Mouse (Mus musculus): Measurements from ENCODE around the gene Ctss.

Gene Ctss

GRCm38 (mm10) chr3:95526622-95527211 lies at the start of gene Ctss:
TSS of gene Ctss (plus strand) at chr3:95526786.
- no peak for DNase-seq (ENCODE audit: low spot score)

- DNase-seq (ENCODE audit: low spot score): no peak
These were observed 47.6 kb upstream of the Ctss start for GRCm38 (mm10) chr3:95478966-95479365.

GRCm38 (mm10) chr3:95486421-95486820 lies 40.2 kb upstream of the Ctss start:
- no peak for DNase-seq (ENCODE audit: low spot score)

DNA sequence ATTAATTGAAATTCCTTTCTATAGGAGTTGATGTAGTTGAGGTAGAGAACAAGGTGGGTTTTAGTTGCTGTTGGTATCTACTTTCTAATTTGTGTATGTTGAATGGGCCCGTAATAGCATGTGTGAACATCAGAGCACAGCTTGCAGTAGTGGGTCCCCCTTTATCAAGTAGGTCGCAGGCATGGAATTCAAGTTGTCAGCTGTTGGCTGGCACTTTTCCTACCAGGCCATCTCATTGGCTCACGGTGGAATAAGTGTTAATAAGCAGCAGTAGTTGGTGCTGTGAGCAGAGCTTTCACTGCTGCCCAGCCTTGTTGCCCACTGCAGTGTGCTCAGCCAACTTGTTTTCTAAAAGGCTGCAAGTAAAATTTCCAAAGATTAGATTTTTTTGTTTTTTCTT lies 37.9 kb upstream of the Ctss start:
- no peak for DNase-seq (ENCODE audit: low spot score)

GRCm38 (mm10) chr3:95490238-95490637 lies 36.3 kb upstream of the Ctss start:
- DNase-seq (ENCODE audit: low spot score): no peak

DNA sequence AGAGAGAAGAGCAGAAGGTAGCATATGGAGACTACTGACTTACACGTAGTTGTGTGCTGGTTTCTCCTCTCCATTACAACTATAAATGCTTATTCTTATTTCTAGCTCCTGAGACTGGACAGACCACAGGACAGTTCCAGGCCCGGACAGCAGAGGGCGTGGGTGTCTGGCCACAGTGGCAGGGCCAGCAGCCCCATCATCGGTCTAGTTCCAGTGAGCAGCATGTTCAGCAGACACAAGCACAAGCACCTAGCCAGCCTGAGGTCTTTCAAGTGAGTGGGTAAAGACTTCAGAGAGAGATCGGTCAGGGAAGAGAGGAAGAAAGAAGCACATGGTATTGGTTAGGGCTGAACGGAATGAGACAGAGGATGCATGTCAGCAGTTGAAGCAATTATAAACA lies 32.2 kb upstream of the Ctss start:
- DNase-seq (ENCODE audit: low spot score): peak; percentile 56

DNA sequence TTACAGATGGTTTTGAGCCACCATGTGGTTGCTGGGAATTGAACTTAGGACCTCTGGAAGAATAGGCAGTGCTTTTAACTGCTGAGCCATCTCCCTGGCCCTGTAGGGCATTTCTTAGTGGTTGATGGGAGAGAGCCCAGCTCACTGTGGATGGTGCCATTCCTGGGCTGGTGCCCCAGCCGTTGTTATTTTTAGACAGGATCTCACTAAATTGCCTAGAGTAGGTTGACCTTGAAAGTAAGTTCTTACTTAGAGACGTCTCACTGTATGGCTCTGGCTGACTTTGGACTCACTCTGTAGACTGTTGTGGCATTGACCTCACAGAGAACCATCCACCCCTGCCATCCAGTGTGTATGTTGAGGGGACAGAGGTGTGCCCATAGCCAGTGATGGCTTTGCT lies 28.4 kb upstream of the Ctss start:
- DNase-seq (ENCODE audit: low spot score): no peak

GRCm38 (mm10) chr3:95499024-95499423 lies 27.6 kb upstream of the Ctss start, which contains the start of gene Ctsk:
TSS of gene Ctsk (plus strand) at chr3:95499256.
- DNase-seq (ENCODE audit: low spot score): no peak

GRCm38 (mm10) chr3:95499496-95500140 lies 27.0 kb upstream of the Ctss start:
- no peak for DNase-seq (ENCODE audit: low spot score)

DNA sequence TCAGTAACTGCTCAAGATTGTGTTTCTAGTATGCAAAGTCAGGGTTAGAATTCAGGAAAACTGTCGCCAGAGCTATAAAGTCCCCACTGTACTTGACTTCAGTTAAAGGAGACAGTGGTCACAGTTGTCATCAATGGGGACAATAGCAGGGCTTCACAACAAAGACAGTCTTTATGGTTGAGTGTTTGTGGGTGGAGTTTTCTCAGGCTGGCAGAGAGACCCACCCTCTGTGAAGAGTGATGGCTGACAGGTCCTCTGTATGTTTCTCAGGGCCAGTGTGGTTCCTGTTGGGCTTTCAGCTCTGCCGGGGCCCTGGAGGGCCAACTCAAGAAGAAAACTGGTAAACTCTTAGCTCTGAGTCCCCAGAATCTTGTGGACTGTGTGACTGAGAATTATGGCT lies 24.3 kb upstream of the Ctss start:
- DNase-seq (ENCODE audit: low spot score): no peak

DNA sequence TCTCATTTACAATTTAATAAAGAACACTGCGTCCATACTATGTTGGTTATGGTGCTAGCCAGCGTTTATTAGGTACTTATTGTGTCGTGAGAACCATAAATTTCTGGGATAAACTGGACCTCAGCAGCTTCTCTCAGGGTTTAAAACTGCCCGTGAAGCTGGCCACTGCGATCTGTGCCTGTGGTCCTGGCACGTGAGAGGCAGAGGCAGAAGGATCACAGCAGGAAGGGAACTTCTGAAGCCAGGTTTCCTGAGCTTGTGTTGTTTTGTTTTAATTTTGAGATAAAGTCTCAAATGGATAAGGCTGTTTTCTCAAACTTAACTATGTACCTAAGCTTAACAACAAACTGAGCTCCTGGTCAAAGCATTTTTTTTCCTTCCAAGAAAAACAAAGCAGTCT lies 17.2 kb upstream of the Ctss start:
- DNase-seq (ENCODE audit: low spot score): no peak

GRCm38 (mm10) chr3:95511611-95512180 lies 14.9 kb upstream of the Ctss start:
- no peak for DNase-seq (ENCODE audit: low spot score)

GRCm38 (mm10) chr3:95516614-95517041 lies 10.0 kb upstream of the Ctss start:
- DNase-seq (ENCODE audit: low spot score): no peak

DNA sequence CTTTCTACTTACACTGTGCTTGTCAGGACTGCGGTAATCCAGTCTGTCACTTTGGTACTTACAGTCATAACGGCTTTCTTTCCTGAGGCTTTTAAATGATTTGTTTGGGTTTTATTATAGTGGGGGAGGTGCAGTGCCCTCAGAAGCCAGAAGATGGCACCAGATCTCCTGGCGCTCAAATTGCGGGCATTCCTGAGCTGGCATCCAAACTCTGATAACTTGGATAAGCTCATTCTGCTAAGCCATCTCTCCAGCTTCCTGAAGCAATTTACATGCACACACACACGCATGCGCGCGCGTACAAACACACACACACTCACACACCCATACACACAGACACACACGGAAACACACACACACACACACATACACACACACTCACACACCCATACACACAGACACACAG lies 9.1 kb upstream of the Ctss start:
- DNase-seq (ENCODE audit: low spot score): peak; percentile 63

DNA sequence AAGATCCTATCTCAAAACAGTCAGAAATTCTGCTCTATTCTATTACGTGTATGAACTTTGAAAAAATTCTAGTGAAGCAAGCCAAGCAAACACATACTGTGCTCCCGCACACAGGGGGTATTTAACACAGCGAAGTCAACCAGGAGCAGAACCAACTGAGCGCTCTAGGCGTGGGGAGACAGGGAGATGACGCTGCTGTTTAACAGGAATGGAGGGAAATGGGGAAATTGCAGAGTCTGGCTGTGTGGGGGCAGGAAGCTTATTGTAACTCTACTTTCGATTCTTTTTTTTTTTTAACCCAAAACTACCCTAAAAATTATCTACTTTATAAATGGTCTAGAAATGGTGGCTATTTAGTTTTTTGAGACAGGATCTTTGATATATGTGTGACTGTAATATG lies 7.7 kb upstream of the Ctss start:
- no peak for DNase-seq (ENCODE audit: low spot score)

GRCm38 (mm10) chr3:95519315-95519714 lies 7.3 kb upstream of the Ctss start:
- DNase-seq (ENCODE audit: low spot score): no peak

- no peak for DNase-seq (ENCODE audit: low spot score)
These were observed 6.5 kb upstream of the Ctss start for GRCm38 (mm10) chr3:95520100-95520499.

- DNase-seq (ENCODE audit: low spot score): no peak
These were observed 5.4 kb upstream of the Ctss start for GRCm38 (mm10) chr3:95521168-95521567.

DNA sequence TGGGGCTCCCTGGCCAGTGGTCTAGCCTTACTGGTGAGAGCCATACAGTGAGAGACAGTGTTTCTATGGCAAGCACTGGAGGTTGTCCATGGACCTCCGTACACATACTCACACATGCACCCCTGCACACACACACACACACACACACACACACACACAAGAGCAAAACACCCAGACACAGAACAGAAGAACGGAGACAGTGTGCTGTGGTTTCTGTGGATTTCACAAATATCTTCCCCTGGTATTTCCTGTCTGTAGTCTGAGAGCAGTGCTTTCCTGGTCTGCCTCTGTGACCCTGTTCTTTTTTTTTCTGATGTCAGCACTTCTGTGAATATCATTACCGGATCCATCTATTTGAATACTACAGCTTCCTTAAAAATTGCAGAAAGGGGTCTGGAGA lies 2.9 kb upstream of the Ctss start:
- DNase-seq (ENCODE audit: low spot score): no peak

- no peak for DNase-seq (ENCODE audit: low spot score)
These were observed 1.9 kb upstream of the Ctss start for GRCm38 (mm10) chr3:95524673-95525072.

DNA sequence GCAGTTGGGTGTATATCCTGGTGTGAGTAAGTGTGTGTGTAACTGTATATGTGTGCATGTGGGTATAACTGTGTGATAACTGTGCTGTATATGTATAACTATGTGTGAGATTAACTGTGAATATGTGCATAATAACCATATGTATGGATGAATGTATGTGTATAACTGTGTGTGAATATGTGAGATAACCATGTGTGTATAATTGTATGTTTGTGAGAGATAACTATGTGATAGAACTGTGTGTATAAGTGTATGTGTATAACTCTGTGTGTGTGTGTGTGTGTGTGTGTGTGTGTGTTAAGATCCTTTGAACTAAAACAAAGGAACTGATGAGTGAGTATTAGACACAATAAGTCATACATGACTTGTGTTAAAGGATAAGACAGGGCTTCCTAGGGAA lies 475 bp upstream of the Ctss start:
- DNase-seq (ENCODE audit: low spot score): no peak

- no peak for DNase-seq (ENCODE audit: low spot score)
These were observed 3.2 kb downstream of the Ctss start for GRCm38 (mm10) chr3:95529814-95530213.

DNA sequence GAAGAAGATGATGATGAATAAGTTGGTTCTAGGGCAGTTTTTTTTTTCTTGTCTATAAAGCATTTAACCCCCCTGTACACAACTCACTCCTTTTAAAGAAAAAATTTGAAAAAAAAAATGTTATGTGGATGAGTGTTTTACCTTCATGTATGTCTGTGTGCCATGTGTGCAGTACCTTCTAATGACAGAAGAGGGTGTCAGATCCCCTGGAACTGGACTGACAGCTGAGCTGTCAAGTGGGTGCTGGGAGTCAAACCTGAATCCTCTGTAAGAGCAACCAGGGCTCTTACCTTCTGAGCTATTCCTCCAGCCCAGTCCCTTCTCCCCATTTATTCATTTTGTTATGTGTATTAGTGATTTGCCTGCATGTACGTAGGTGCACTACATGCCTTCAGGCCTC lies 4.4 kb downstream of the Ctss start:
- no peak for DNase-seq (ENCODE audit: low spot score)

DNA sequence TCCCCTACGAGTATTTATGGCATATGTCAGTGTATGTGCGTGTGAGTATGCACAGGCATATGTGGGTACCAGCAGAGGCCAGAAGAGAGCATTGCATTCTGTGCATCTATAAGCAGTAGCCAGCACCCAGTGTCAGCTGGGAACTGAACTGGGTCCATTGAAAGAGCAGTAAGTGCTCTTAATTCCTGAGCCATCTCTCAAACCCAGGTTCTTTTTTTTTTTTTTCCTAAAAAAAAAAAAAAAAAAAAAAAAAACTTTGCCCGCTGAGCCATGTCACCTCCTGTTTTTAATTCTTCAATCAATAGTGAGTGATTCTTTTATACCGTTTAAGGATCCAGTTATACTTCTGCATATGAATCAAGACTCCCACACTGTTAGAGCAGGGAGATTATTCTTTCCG lies 6.8 kb downstream of the Ctss start:
- no peak for DNase-seq (ENCODE audit: low spot score)

Data from urinary bladder, postnatal 14 days (tissue).